Mouse (Mus musculus) ES-E14 (cell line): ENCODE results near the gene Cdyl. TPM values are rescaled to one million over a fixed set of nuclear protein-coding genes. Genes with fewer than 3 reads are reported as not detected.

ENCODE experiments used
- DNase-seq: peaks from one replicate; pipeline ENCODE4 v3.0.0-alpha.2; 2013; ENCODE audit warnings: low read depth, low spot score
- H3K27ac ChIP-seq: 2 replicates; pipeline ENCODE4 v1.5.1; 2012; ENCODE audit warnings: low read depth, mild to moderate bottlenecking, low read length, moderate library complexity, mixed read lengths; ENCODE audit not compliant: poor library complexity, insufficient read depth, severe bottlenecking
- H3K36me3 ChIP-seq: 2 replicates; pipeline ENCODE4 v1.6.1; 2012; ENCODE audit warnings: mild to moderate bottlenecking, low read length, moderate library complexity, mixed read lengths; ENCODE audit not compliant: control insufficient read depth, poor library complexity, insufficient read depth, severe bottlenecking
- H3K4me1 ChIP-seq, 2 experiments: fragments of 150-350 bp in 1 of 2; sonication (generic) in 1 of 2; 2 replicates each; pipeline ENCODE4 v1.6.1; 2012; ENCODE audit warnings: low read length in 2 of 2, mild to moderate bottlenecking in 1 of 2, mixed read lengths in 1 of 2; ENCODE audit not compliant: control insufficient read depth in 2 of 2, insufficient read depth in 2 of 2, poor library complexity in 1 of 2
- H3K4me3 ChIP-seq, 2 experiments: fragments of 150-350 bp in 1 of 2; sonication (generic) in 1 of 2; 2 replicates each; pipeline ENCODE4 v1.5.1; 2012; ENCODE audit warnings: low read length in 2 of 2, low read depth in 1 of 2, mild to moderate bottlenecking in 1 of 2, mixed read lengths in 1 of 2; ENCODE audit not compliant: insufficient read depth in 1 of 2, poor library complexity in 1 of 2, severe bottlenecking in 1 of 2
- H3K9ac ChIP-seq: 2 replicates; pipeline ENCODE4 v1.6.1; 2012; ENCODE audit warnings: low read depth, mild to moderate bottlenecking, low read length, mixed read lengths; ENCODE audit not compliant: poor library complexity, insufficient read depth, severe bottlenecking
- H3K9me3 ChIP-seq: fragments of 150-350 bp; sonication (generic); 2 replicates; pipeline ENCODE4 v1.6.1; 2012; ENCODE audit warnings: low read depth, mild to moderate bottlenecking, low read length; ENCODE audit not compliant: control insufficient read depth, insufficient read depth
- CHD2 ChIP-seq: IDR thresholded peaks from 2 replicates; pipeline ENCODE4 v1.6.1; 2014; ENCODE audit warnings: mild to moderate bottlenecking, low read depth, low read length, inconsistent platforms
- HCFC1 ChIP-seq: IDR thresholded peaks from 2 replicates; pipeline ENCODE4 v1.6.1; 2012; ENCODE audit warnings: low read length, inconsistent platforms, borderline replicate concordance; ENCODE audit not compliant: insufficient read depth
- MAFK ChIP-seq: IDR thresholded peaks from 2 replicates; pipeline ENCODE4 v1.6.1; 2014; ENCODE audit warnings: mild to moderate bottlenecking, low read depth, low read length, inconsistent platforms; ENCODE audit not compliant: insufficient read depth
- ZC3H11A ChIP-seq: IDR thresholded peaks from 2 replicates; pipeline ENCODE4 v1.6.1; 2012; ENCODE audit warnings: low read depth, mild to moderate bottlenecking, inconsistent platforms, low read length, borderline replicate concordance
- ZNF384 ChIP-seq: IDR thresholded peaks from 2 replicates; pipeline ENCODE4 v1.6.1; 2012; ENCODE audit warnings: low read depth, low read length, inconsistent platforms
- in situ Hi-C, 2 experiments: fragments of 600-800 bp; cut with MboI; formaldehyde crosslinking; loops; one replicate each; pipeline ENCODE4 v1.15.1; 2025; ENCODE audit warnings: low sequenced_read_pairs in 2 of 2, inconsistent platforms in 1 of 2; ENCODE audit not compliant: unreplicated experiment in 2 of 2
- total RNA-seq: library from RNA; depleted of rRNA; stranded (reverse); fragments of 300-350 nt; gene quantifications from 2 replicates; pipeline ENCODE4 v1.2.3, GENCODE M21; 2012

The Cdyl gene
- total RNA-seq, 1 experiment = 20.3 TPM

DNA sequence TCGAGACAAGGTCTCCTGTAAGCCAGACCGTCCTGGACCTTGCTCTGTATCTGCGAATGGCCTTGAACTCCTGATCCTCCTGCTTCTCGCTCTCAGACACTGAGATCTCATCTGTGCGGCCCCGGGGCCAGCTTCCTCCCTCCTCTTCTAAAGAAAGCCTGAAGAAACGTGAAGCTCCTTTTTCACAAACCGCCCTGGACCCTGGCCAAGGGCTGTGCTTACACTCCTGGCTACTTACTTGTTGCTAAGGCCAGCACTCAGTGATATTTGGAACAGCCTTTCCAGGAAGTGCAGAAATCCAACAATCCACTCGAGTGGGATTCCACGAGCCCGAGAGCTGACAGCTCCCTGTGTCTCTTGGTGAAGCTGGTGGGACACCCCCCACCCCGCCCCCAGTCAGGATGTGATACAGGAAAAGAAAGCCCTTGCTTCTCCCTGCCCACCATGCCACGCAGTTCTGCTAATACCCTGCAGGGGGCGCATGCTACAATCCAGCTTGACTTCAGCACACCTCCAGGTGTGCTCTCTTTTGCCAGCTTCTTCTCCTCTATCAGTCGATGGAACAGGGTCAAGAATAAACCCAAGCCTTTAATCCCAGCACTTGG, 226.6 kb downstream of the Cdyl start:
- no peak overlapping the region for H3K4me3 ChIP-seq
- H3K36me3 ChIP-seq = no peaks in the 10 kb centered on the region
- no peak for TF ChIP-seq HCFC1
- no peak for TF ChIP-seq MAFK
- peak; percentile 51 for DNase-seq
- in situ Hi-C loops = no loop called here
- peaks cover 0 to 4% of the 10 kb centered on the region in 2 experiments; a peak in 1 of 4 replicates for H3K4me1 ChIP-seq
- no peak overlapping the region for H3K9ac ChIP-seq
- no peaks in the 10 kb centered on the region for H3K9me3 ChIP-seq
- no peak overlapping the region for H3K27ac ChIP-seq

- DNase-seq = no peak
- TF ChIP-seq ZNF384 (no peak), CHD2 (no peak), HCFC1 (no peak), ZC3H11A (no peak), MAFK (no peak)
- peaks cover 9% of the 10 kb centered on the region for H3K36me3 ChIP-seq
- H3K9me3 ChIP-seq = no peaks in the 10 kb centered on the region
- no peaks in the 10 kb centered on the region for H3K4me1 ChIP-seq
- in situ Hi-C loops = no loop called here
- no peak overlapping the region for H3K4me3 ChIP-seq
- no peak overlapping the region for H3K27ac ChIP-seq
- no peak overlapping the region for H3K9ac ChIP-seq
These were observed 233.2 kb downstream of the Cdyl start for GRCm38 (mm10) chr13:35892866-35893265.

GRCm38 (mm10) chr13:35905378-35905777, 245.7 kb downstream of the Cdyl start:
- DNase-seq = no peak
- H3K36me3 ChIP-seq = peaks cover 4% of the 10 kb centered on the region; the same call in 1 of the 2 replicates

DNA sequence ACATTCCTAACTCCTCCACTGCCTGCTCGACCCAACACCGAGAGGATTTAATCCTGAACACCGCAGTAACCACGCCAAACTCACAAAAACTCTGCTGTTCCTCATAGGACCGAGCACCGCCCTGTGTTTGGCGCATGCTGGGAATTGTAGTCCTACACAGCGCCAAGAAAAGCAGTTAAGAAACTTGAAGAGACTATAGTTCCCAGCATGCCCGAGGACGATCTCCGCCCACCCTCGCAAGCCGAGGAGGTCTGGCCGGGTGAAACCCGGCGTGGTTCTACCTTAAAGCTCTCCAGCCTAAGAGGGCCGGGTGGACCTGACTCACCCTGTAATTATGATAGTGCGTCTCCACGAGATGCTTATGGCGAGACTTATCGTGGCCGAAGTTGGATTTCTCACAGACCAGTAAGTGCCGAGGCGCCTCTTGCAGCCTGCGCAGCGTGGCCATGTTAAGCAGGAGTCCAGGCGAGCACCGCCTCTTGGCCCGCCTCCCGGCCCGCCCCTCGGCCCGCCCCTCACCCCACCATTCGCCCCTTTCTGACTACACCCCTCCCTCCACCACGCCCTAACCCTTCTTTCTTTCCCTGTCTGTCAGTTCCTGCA, 246.3 kb downstream of the Cdyl start, which contains the start of gene Rpp40:
Gene Rpp40 (minus strand): TSS at position 481 of the 603 bp plus-strand sequence.
- Histone ChIP-seq H3K9me3 (no peaks in the 10 kb centered on the region), H3K4me3 (peak within 1 kb of the TSS; percentile 94 to 99), H3K27ac (peak within 1 kb of the TSS; percentile 51; the same call in 1 of the 2 replicates), H3K9ac (peak within 1 kb of the TSS; percentile 97), H3K4me1 (peaks cover 2 to 4% of the 10 kb centered on the region in 2 experiments; a peak in 2 of 4 replicates), H3K36me3 (peaks cover 4% of the 10 kb centered on the region; the same call in 1 of the 2 replicates)
- in situ Hi-C loops = no loop called here
- peak; percentile 86 for DNase-seq
- TF ChIP-seq CHD2 = no peak
- TF ChIP-seq ZC3H11A = no peak
- peak; percentile 95 for TF ChIP-seq HCFC1

More at GRCm38 (mm10) chr13:35905378-35905777, 245.7 kb downstream of the Cdyl start:
- in situ Hi-C loops = no loop called here
- no peaks in the 10 kb centered on the region for H3K9me3 ChIP-seq
- no peak for TF ChIP-seq ZNF384
- TF ChIP-seq HCFC1 = no peak
- TF ChIP-seq MAFK = no peak
- TF ChIP-seq ZC3H11A = no peak
- TF ChIP-seq CHD2 = no peak
- H3K4me1 ChIP-seq = peaks cover 2 to 4% of the 10 kb centered on the region in 2 experiments; a peak in 2 of 4 replicates
- no peak overlapping the region for H3K27ac ChIP-seq
- peak overlapping the region; percentile 82 for H3K9ac ChIP-seq
- H3K4me3 ChIP-seq = peak overlapping the region; percentile 94 to 99
